Mouse (Mus musculus) liver, postnatal 0 days (tissue): ENCODE measurements around the gene Zfp882.

ENCODE experiments used
- CTCF ChIP-seq: sonication (generic); IDR thresholded peaks from 2 replicates; pipeline ENCODE4 v1.5.1; 2016; ENCODE audit warnings: antibody characterized with exemption, low read depth
- EP300 ChIP-seq: IDR thresholded peaks from 2 replicates; pipeline ENCODE4 v1.6.1; 2016; ENCODE audit warnings: antibody characterized with exemption, low read depth, mild to moderate bottlenecking

GRCm38 (mm10) chr8:71948624-71949023 is 40.2 kb downstream of the Zfp882 start:
- no peak for TF ChIP-seq CTCF
- TF ChIP-seq EP300: no peak
